Mouse (Mus musculus) kidney, adult 2 months (tissue): Measurements from ENCODE around the gene Cdcp2.

Experiments
- CTCF ChIP-seq: fragments of 200-500 bp; conservative IDR thresholded peaks from 2 replicates; pipeline ENCODE4 v1.5.1; 2011; ENCODE audit warnings: low read depth, mild to moderate bottlenecking, control low read depth, low read length, moderate library complexity, mixed read lengths; ENCODE audit not compliant: insufficient read depth, insufficient read length
- POLR2A ChIP-seq: fragments of 200-500 bp; IDR thresholded peaks from one replicate; pipeline ENCODE4 v1.6.1; 2011; ENCODE audit warnings: low read depth, low read length, control low read depth

DNA sequence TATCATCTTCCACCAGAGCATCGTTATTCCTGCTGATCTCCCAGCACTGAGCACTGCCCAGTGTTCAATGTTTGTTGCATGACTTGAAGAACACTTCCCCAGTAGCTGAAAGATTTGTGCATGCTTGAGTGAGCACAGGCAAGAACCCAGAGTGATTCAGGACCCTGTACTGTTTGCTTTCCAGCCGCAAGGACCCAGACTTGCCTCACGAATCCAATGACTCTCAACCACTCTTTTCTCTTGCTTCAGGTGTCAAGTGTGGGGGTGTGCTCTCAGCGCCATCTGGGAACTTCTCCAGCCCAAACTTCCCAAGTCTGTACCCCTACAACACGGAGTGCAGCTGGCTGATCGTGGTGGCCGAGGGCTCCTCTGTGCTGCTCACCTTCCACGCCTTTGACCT, 5.5 kb downstream of the Cdcp2 start:
- TF ChIP-seq POLR2A (no peak), CTCF (no peak)
